Comparison of ENCODE assay signal across 12 mouse cellular contexts in genomic region chr19:5872931-5873556, GRCm38 (mm10). TPM values are rescaled to one million over a fixed set of nuclear protein-coding genes. Genes with fewer than 3 reads are reported as not detected.
DNase-seq lines count a peak whose midpoint lies in the region; ATAC-seq and TF ChIP-seq lines count a peak whose summit lies in the region.
"Had no signal": no experiment of that assay in that cellular context is flagged by ENCODE, and none has a peak within 500 bp of the region (broad histone marks: within the 10 kb centered on the region; RNA-seq: fewer than 3 reads in every experiment).

No protein-coding gene starts in this region.

- no peak overlapping the region for H3K4me3 ChIP-seq in heart, embryonic 10.5 days
- no peak overlapping the region for H3K4me3 ChIP-seq in kidney, postnatal 0 days (replicated peaks; ENCODE audit: low read depth, low read length)
- peak overlapping the region; percentile 29 for H3K4me3 ChIP-seq in E14TG2a.4 (replicated peaks; ENCODE audit: low read length)
- no peak overlapping the region for H3K4me3 ChIP-seq in liver, embryonic 13.5 days (replicated peaks)
- H3K4me3 ChIP-seq: forebrain, embryonic 15.5 days had no signal

- H3K27ac ChIP-seq in heart, embryonic 10.5 days, result peak overlapping the region; percentile 56; the same call in 1 of the 2 replicates
- H3K27ac ChIP-seq in kidney, postnatal 0 days, result no peak overlapping the region
- H3K27ac ChIP-seq in liver, embryonic 13.5 days, result peak overlapping the region; percentile 60; the same call in 1 of the 2 replicates
- H3K27ac ChIP-seq: forebrain, embryonic 15.5 days had no signal

- no peak for ATAC-seq in kidney, postnatal 0 days (replicated peaks; ENCODE audit: low FRiP score, low read depth)
- no peak for ATAC-seq in liver, embryonic 13.5 days (ENCODE audit: low read depth)
- ATAC-seq: forebrain, embryonic 15.5 days; intestine, embryonic 16.5 days had no signal

- DNase-seq in heart, embryonic 10.5 days (ENCODE audit: low spot score), result no peak
- no peak for DNase-seq in heart, adult 9 months (ENCODE audit: low spot score in 2 of 2)
- no peak for DNase-seq in kidney, postnatal 0 days (ENCODE audit: low spot score)
- no peak for DNase-seq in kidney, adult 8-10 months
- DNase-seq in liver, embryonic 13.5 days, result no peak
- no peak for DNase-seq in cerebellum, postnatal 14 days
- DNase-seq in adrenal gland, adult 2 months, result no peak
- DNase-seq: B cell, adult 2 months had no signal

- H3K36me3 ChIP-seq in heart, embryonic 10.5 days, result peaks cover 36% of the 10 kb centered on the region
- H3K36me3 ChIP-seq in kidney, postnatal 0 days (ENCODE audit: insufficient read depth, low read length), result peaks cover 17% of the 10 kb centered on the region; the same call in 1 of the 2 replicates
- peaks cover 52% of the 10 kb centered on the region for H3K36me3 ChIP-seq in E14TG2a.4 (ENCODE audit: insufficient read depth, low read length)
- H3K36me3 ChIP-seq in liver, embryonic 13.5 days, result peaks cover 25% of the 10 kb centered on the region

- peaks cover 60% of the 10 kb centered on the region for H3K4me1 ChIP-seq in heart, embryonic 10.5 days
- H3K4me1 ChIP-seq in kidney, postnatal 0 days (replicated peaks; ENCODE audit: insufficient read depth, low read length), result peaks cover 33% of the 10 kb centered on the region
- peaks cover 65% of the 10 kb centered on the region for H3K4me1 ChIP-seq in E14TG2a.4 (replicated peaks; ENCODE audit: low read depth, low read length)
- peaks cover 65% of the 10 kb centered on the region for H3K4me1 ChIP-seq in liver, embryonic 13.5 days (replicated peaks)

- peak overlapping the region; percentile 77; the same call in 1 of the 2 replicates for H3K9ac ChIP-seq in kidney, postnatal 0 days (ENCODE audit: low read depth, low read length)
- peak overlapping the region; percentile 14; the same call in 1 of the 2 replicates for H3K9ac ChIP-seq in liver, embryonic 13.5 days

- TF ChIP-seq CTCF in kidney, postnatal 0 days (IDR thresholded peaks at IDR 0.05; ENCODE audit: low read depth), result no peak
- TF ChIP-seq CTCF in E14TG2a.4 (conservative IDR thresholded peaks at IDR 0.05; ENCODE audit: low read length), result no peak

- H3K9me3 ChIP-seq in heart, embryonic 10.5 days, result no peaks in the 10 kb centered on the region
- H3K9me3 ChIP-seq in kidney, postnatal 0 days (replicated peaks; ENCODE audit: low read length), result no peaks in the 10 kb centered on the region
- H3K9me3 ChIP-seq in E14TG2a.4 (ENCODE audit: low read length), result no peaks in the 10 kb centered on the region
- no peaks in the 10 kb centered on the region for H3K9me3 ChIP-seq in liver, embryonic 13.5 days (replicated peaks)
- H3K9me3 ChIP-seq: forebrain, embryonic 15.5 days had no signal

- H3K4me2 ChIP-seq in kidney, postnatal 0 days (ENCODE audit: low read length), result no peak overlapping the region
- peak overlapping the region; percentile 90 for H3K4me2 ChIP-seq in liver, embryonic 13.5 days

- 71% methylated on average over 19 of the region's 19 CpGs for WGBS in heart, embryonic 10.5 days
- 83% methylated on average over 19 of the region's 19 CpGs for WGBS in kidney, postnatal 0 days
- 42% methylated on average over 19 of the region's 19 CpGs for WGBS in liver, embryonic 13.5 days (ENCODE audit: insufficient replicate concordance)

- H3K27me3 ChIP-seq in heart, embryonic 10.5 days (ENCODE audit: insufficient read depth, poor library complexity, severe bottlenecking), result no peaks in the 10 kb centered on the region
- H3K27me3 ChIP-seq in kidney, postnatal 0 days (ENCODE audit: insufficient read depth, low read length), result no peaks in the 10 kb centered on the region
- H3K27me3 ChIP-seq in E14TG2a.4 (ENCODE audit: insufficient read depth, low read length), result no peaks in the 10 kb centered on the region
- no peaks in the 10 kb centered on the region for H3K27me3 ChIP-seq in liver, embryonic 13.5 days
- H3K27me3 ChIP-seq: forebrain, embryonic 15.5 days had no signal

RNA-seq across cellular contexts. Expression of gene Frmd8, which starts 2.0 kb away (rescaled TPM):
- 40.6 and 46.3 TPM in 2 replicates for polyA plus RNA-seq in heart, embryonic 10.5 days (2016; fragmentation: Nextera tagmentation; extraction: Ambion mirVana)
- polyA plus RNA-seq in kidney, postnatal 0 days (2015; fragmentation: Nextera tagmentation; extraction: Ambion mirVana), result 31.6 and 35.9 TPM in 2 replicates
- 13.9 and 15.8 TPM in 2 replicates for polyA plus RNA-seq in liver, embryonic 13.5 days (2015; fragmentation: Nextera tagmentation; extraction: Ambion mirVana)
- total RNA-seq in adrenal gland, adult 2 months (2021), result 10 to 100 TPM; 41.2 to 51.4 TPM
- 27.8 and 36.4 TPM in 2 replicates for polyA plus RNA-seq in adrenal gland, adult 2 months (2012; rRNA removed)

RNA-seq across cellular contexts. Expression of gene Slc25a45, which starts 4.6 kb away (rescaled TPM):
- 2.1 and 2.5 TPM in 2 replicates for polyA plus RNA-seq in heart, embryonic 10.5 days (2016; fragmentation: Nextera tagmentation; extraction: Ambion mirVana)
- 19.9 and 24.5 TPM in 2 replicates for polyA plus RNA-seq in kidney, postnatal 0 days (2015; fragmentation: Nextera tagmentation; extraction: Ambion mirVana)
- polyA plus RNA-seq in liver, embryonic 13.5 days (2015; fragmentation: Nextera tagmentation; extraction: Ambion mirVana), result 5.7 and 6.8 TPM in 2 replicates
- total RNA-seq in adrenal gland, adult 2 months (2021), result 10 to 100 TPM; 15.5 to 36.2 TPM
- 42.4 and 44.6 TPM in 2 replicates for polyA plus RNA-seq in adrenal gland, adult 2 months (2012; rRNA removed)

RNA-seq across cellular contexts. Expression of gene Tigd3, which starts 20.9 kb away (rescaled TPM):
- 2.4 and 2.9 TPM in 2 replicates for polyA plus RNA-seq in heart, embryonic 10.5 days (2016; fragmentation: Nextera tagmentation; extraction: Ambion mirVana)
- 2.9 and 3.6 TPM in 2 replicates for polyA plus RNA-seq in kidney, postnatal 0 days (2015; fragmentation: Nextera tagmentation; extraction: Ambion mirVana)
- 2.5 TPM in 2 replicates for polyA plus RNA-seq in liver, embryonic 13.5 days (2015; fragmentation: Nextera tagmentation; extraction: Ambion mirVana)
- total RNA-seq in adrenal gland, adult 2 months (2021), result 1 to 10 TPM; 1.0 to 1.1 TPM
- 0.48 and 0.53 TPM in 2 replicates for polyA plus RNA-seq in adrenal gland, adult 2 months (2012; rRNA removed)

RNA-seq across cellular contexts. Expression of gene Dpf2, which starts 39.8 kb away (rescaled TPM):
- 134 and 150 TPM in 2 replicates for polyA plus RNA-seq in heart, embryonic 10.5 days (2016; fragmentation: Nextera tagmentation; extraction: Ambion mirVana)
- 108 and 109 TPM in 2 replicates for polyA plus RNA-seq in kidney, postnatal 0 days (2015; fragmentation: Nextera tagmentation; extraction: Ambion mirVana)
- polyA plus RNA-seq in liver, embryonic 13.5 days (2015; fragmentation: Nextera tagmentation; extraction: Ambion mirVana), result 56.7 and 60.0 TPM in 2 replicates
- total RNA-seq in adrenal gland, adult 2 months (2021), result 100 to 1,000 TPM in 1 of 2 experiments, 10 to 100 TPM in 1; 90.6 to 125 TPM
- polyA plus RNA-seq in adrenal gland, adult 2 months (2012; rRNA removed), result 51.7 and 56.3 TPM in 2 replicates

RNA-seq across cellular contexts. Expression of gene Cdc42ep2, which starts 51.6 kb away (rescaled TPM):
- polyA plus RNA-seq in heart, embryonic 10.5 days (2016; fragmentation: Nextera tagmentation; extraction: Ambion mirVana), result 5.9 and 7.4 TPM in 2 replicates
- 13.2 and 14.2 TPM in 2 replicates for polyA plus RNA-seq in kidney, postnatal 0 days (2015; fragmentation: Nextera tagmentation; extraction: Ambion mirVana)
- 2.7 and 3.0 TPM in 2 replicates for polyA plus RNA-seq in liver, embryonic 13.5 days (2015; fragmentation: Nextera tagmentation; extraction: Ambion mirVana)
- 1 to 10 TPM; 5.5 to 8.0 TPM for total RNA-seq in adrenal gland, adult 2 months (2021)
- polyA plus RNA-seq in adrenal gland, adult 2 months (2012; rRNA removed), result 5.6 and 5.9 TPM in 2 replicates
- total RNA-seq: megakaryocyte-erythroid progenitor cell, adult 5-6 weeks had no signal
